Mouse (Mus musculus): Measurements from ENCODE around the gene Gm20388. TPM values are rescaled to one million over a fixed set of nuclear protein-coding genes. Genes with fewer than 3 reads are reported as not detected.

Gene Gm20388
- polyA plus RNA-seq, 1 experiment from 2014 or later, result 7.4 TPM

GRCm38 (mm10) chr8:120297000-120297399 lies 386.4 kb downstream of the Gm20388 start:
- Histone ChIP-seq H3K27ac (no peak overlapping the region), H3K4me3 (replicated peaks) (no peak overlapping the region), H3K36me3 (no peaks in the 10 kb centered on the region), H3K4me2 (no peak overlapping the region), H3K27me3 (no peaks in the 10 kb centered on the region), H3K9ac (no peak overlapping the region), H3K9me3 (replicated peaks) (no peaks in the 10 kb centered on the region), H3K4me1 (peaks cover 83% of the 10 kb centered on the region)
- no peak for ATAC-seq (replicated peaks; ENCODE audit: low FRiP score)
- WGBS, result 16% methylated on average over 5 of the region's 5 CpGs

GRCm38 (mm10) chr8:120298601-120299532 lies 388.2 kb downstream of the Gm20388 start:
- H3K36me3 ChIP-seq, result no peaks in the 10 kb centered on the region
- 50% methylated on average over 22 of the region's 22 CpGs for WGBS
- H3K9ac ChIP-seq, result no peak overlapping the region
- ATAC-seq (replicated peaks; ENCODE audit: low FRiP score), result no peak
- H3K27me3 ChIP-seq, result no peaks in the 10 kb centered on the region
- 0 out of 2 replicates have a peak overlapping the region, but pooled peaks have one; percentile 14 for H3K4me2 ChIP-seq
- no peaks in the 10 kb centered on the region for H3K9me3 ChIP-seq (replicated peaks)
- H3K27ac ChIP-seq, result peak overlapping the region; percentile 75
- H3K4me3 ChIP-seq (replicated peaks), result no peak overlapping the region
- peaks cover 67% of the 10 kb centered on the region for H3K4me1 ChIP-seq

GRCm38 (mm10) chr8:120300601-120301141 lies 390.0 kb downstream of the Gm20388 start:
- Histone ChIP-seq H3K4me2 (peak overlapping the region; percentile 22; the same call in 1 of the 2 replicates), H3K27me3 (no peaks in the 10 kb centered on the region), H3K4me3 (replicated peaks) (no peak overlapping the region), H3K9me3 (replicated peaks) (no peaks in the 10 kb centered on the region), H3K27ac (peak overlapping the region; percentile 55; the same call in 1 of the 2 replicates), H3K9ac (no peak overlapping the region), H3K4me1 (peaks cover 58% of the 10 kb centered on the region), H3K36me3 (no peaks in the 10 kb centered on the region)
- 0 out of 2 replicates have a peak, but pooled peaks have one; percentile 23 for ATAC-seq (replicated peaks; ENCODE audit: low FRiP score)
- WGBS, result 9% methylated on average over 13 of the region's 13 CpGs

- H3K9me3 ChIP-seq (replicated peaks), result no peaks in the 10 kb centered on the region
- WGBS, result 71% methylated on average over 11 of the region's 11 CpGs
- peaks cover 52% of the 10 kb centered on the region for H3K4me1 ChIP-seq
- no peak for ATAC-seq (replicated peaks; ENCODE audit: low FRiP score)
- H3K4me3 ChIP-seq (replicated peaks), result no peak overlapping the region
- H3K9ac ChIP-seq, result no peak overlapping the region
- no peaks in the 10 kb centered on the region for H3K36me3 ChIP-seq
- 0 out of 2 replicates have a peak, but pooled peaks cover 2% of the 10 kb centered on the region for H3K27me3 ChIP-seq
- no peak overlapping the region for H3K4me2 ChIP-seq
- H3K27ac ChIP-seq, result 0 out of 2 replicates have a peak overlapping the region, but pooled peaks have one; percentile 22
Observed at GRCm38 (mm10) chr8:120302941-120303675, 392.5 kb downstream of the Gm20388 start.

GRCm38 (mm10) chr8:120304097-120304496 lies 393.5 kb downstream of the Gm20388 start:
- H3K27ac ChIP-seq, result 0 out of 2 replicates have a peak overlapping the region, but pooled peaks have one; percentile 22
- no peaks in the 10 kb centered on the region for H3K36me3 ChIP-seq
- no peak overlapping the region for H3K4me2 ChIP-seq
- no peak for ATAC-seq (replicated peaks; ENCODE audit: low FRiP score)
- H3K9ac ChIP-seq, result no peak overlapping the region
- 0 out of 2 replicates have a peak, but pooled peaks cover 2% of the 10 kb centered on the region for H3K27me3 ChIP-seq
- H3K9me3 ChIP-seq (replicated peaks), result no peaks in the 10 kb centered on the region
- H3K4me1 ChIP-seq, result peaks cover 51% of the 10 kb centered on the region
- WGBS, result 46% methylated on average over 9 of the region's 9 CpGs
- no peak overlapping the region for H3K4me3 ChIP-seq (replicated peaks)

GRCm38 (mm10) chr8:120305800-120306385 lies 395.3 kb downstream of the Gm20388 start:
- 73% methylated on average over 10 of the region's 10 CpGs for WGBS

GRCm38 (mm10) chr8:120307103-120307502 lies 396.5 kb downstream of the Gm20388 start:
- H3K27ac ChIP-seq, result no peak overlapping the region
- H3K4me3 ChIP-seq (replicated peaks), result no peak overlapping the region
- H3K4me2 ChIP-seq, result no peak overlapping the region
- H3K36me3 ChIP-seq, result no peaks in the 10 kb centered on the region
- WGBS, result 19% methylated on average over 16 of the region's 16 CpGs
- no peak overlapping the region for H3K9ac ChIP-seq
- 0 out of 2 replicates have a peak, but pooled peaks cover 2% of the 10 kb centered on the region for H3K27me3 ChIP-seq
- peaks cover 44% of the 10 kb centered on the region for H3K4me1 ChIP-seq
- no peak for ATAC-seq (replicated peaks; ENCODE audit: low FRiP score)
- no peaks in the 10 kb centered on the region for H3K9me3 ChIP-seq (replicated peaks)

More at GRCm38 (mm10) chr8:120305800-120306385, 395.3 kb downstream of the Gm20388 start:
- Histone ChIP-seq H3K4me2 (no peak overlapping the region), H3K9me3 (replicated peaks) (no peaks in the 10 kb centered on the region), H3K27ac (no peak overlapping the region), H3K4me3 (replicated peaks) (no peak overlapping the region), H3K4me1 (peaks cover 48% of the 10 kb centered on the region), H3K36me3 (no peaks in the 10 kb centered on the region), H3K9ac (no peak overlapping the region), H3K27me3 (0 out of 2 replicates have a peak, but pooled peaks cover 2% of the 10 kb centered on the region)
- 0 out of 2 replicates have a peak, but pooled peaks have one; percentile 10 for ATAC-seq (replicated peaks; ENCODE audit: low FRiP score)

- Histone ChIP-seq H3K9me3 (replicated peaks) (no peaks in the 10 kb centered on the region), H3K4me1 (peaks cover 44% of the 10 kb centered on the region), H3K27ac (no peak overlapping the region), H3K4me3 (replicated peaks) (no peak overlapping the region), H3K36me3 (no peaks in the 10 kb centered on the region), H3K4me2 (no peak overlapping the region), H3K9ac (no peak overlapping the region), H3K27me3 (0 out of 2 replicates have a peak, but pooled peaks cover 2% of the 10 kb centered on the region)
- WGBS, result 57% methylated on average over 11 of the region's 11 CpGs
- no peak for ATAC-seq (replicated peaks; ENCODE audit: low FRiP score)
Observed at GRCm38 (mm10) chr8:120307528-120307927, 396.9 kb downstream of the Gm20388 start.

GRCm38 (mm10) chr8:120308131-120308530 lies 397.5 kb downstream of the Gm20388 start:
- WGBS, result 51% methylated on average over 8 of the region's 8 CpGs
- no peak overlapping the region for H3K4me3 ChIP-seq (replicated peaks)
- H3K9me3 ChIP-seq (replicated peaks), result no peaks in the 10 kb centered on the region
- H3K4me2 ChIP-seq, result no peak overlapping the region
- H3K36me3 ChIP-seq, result no peaks in the 10 kb centered on the region
- H3K4me1 ChIP-seq, result peaks cover 44% of the 10 kb centered on the region
- no peak for ATAC-seq (replicated peaks; ENCODE audit: low FRiP score)
- H3K9ac ChIP-seq, result no peak overlapping the region
- H3K27me3 ChIP-seq, result 0 out of 2 replicates have a peak, but pooled peaks cover 2% of the 10 kb centered on the region
- no peak overlapping the region; the same call in 1 of the 2 replicates for H3K27ac ChIP-seq

GRCm38 (mm10) chr8:120308553-120308952 lies 397.9 kb downstream of the Gm20388 start:
- H3K4me3 ChIP-seq (replicated peaks), result no peak overlapping the region
- H3K27ac ChIP-seq, result no peak overlapping the region
- peaks cover 44% of the 10 kb centered on the region for H3K4me1 ChIP-seq
- H3K4me2 ChIP-seq, result no peak overlapping the region
- no peak overlapping the region for H3K9ac ChIP-seq
- 56% methylated on average over 9 of the region's 9 CpGs for WGBS
- H3K27me3 ChIP-seq, result 0 out of 2 replicates have a peak, but pooled peaks cover 2% of the 10 kb centered on the region
- no peak for ATAC-seq (replicated peaks; ENCODE audit: low FRiP score)
- no peaks in the 10 kb centered on the region for H3K36me3 ChIP-seq
- no peaks in the 10 kb centered on the region for H3K9me3 ChIP-seq (replicated peaks)

GRCm38 (mm10) chr8:120309326-120309725 lies 398.7 kb downstream of the Gm20388 start:
- Histone ChIP-seq H3K4me3 (replicated peaks) (no peak overlapping the region), H3K9me3 (replicated peaks) (no peaks in the 10 kb centered on the region), H3K4me1 (peaks cover 37% of the 10 kb centered on the region), H3K27ac (no peak overlapping the region), H3K9ac (no peak overlapping the region), H3K27me3 (0 out of 2 replicates have a peak, but pooled peaks cover 2% of the 10 kb centered on the region), H3K4me2 (no peak overlapping the region), H3K36me3 (no peaks in the 10 kb centered on the region)
- WGBS, result 73% methylated on average over 18 of the region's 18 CpGs
- no peak for ATAC-seq (replicated peaks; ENCODE audit: low FRiP score)
